Mouse (Mus musculus): ENCODE results near the gene Hist1h2bc. TPM values are rescaled to one million over a fixed set of nuclear protein-coding genes. Genes with fewer than 3 reads are reported as not detected.

The Hist1h2bc gene
- total RNA-seq (2023): 5.1 TPM

DNA sequence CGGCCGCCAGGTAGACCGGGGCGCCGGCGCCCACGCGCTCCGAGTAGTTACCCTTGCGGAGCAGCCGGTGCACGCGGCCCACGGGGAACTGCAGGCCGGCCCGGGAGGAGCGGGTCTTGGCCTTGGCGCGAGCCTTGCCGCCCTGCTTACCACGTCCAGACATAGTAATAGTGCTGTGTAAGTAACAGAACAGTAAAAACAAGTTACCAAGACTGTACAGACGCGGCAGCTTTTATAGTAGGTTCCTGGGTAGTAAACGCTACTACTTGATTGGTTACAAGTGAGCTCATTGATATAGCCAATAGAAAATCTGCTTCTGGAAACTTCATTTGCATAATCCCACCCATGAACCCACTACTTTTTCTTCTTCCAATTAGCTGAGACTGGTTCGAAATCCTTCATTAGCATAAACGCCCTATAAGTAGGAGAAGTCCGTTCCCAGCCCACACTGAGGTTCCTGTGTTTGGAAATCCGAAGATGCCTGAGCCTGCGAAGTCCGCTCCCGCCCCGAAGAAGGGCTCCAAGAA, at the start of gene Hist1h2bc, which contains the start of gene Hist1h2ac:
Gene Hist1h2bc, plus strand, starts transcription at position 445 of the 527 bp plus-strand sequence.
Gene Hist1h2ac, minus strand, starts transcription at position 194 of the 527 bp plus-strand sequence.

GRCm38 (mm10) chr13:23695514-23695913, 11.5 kb downstream of the Hist1h2bc start, which contains the start of gene Hist1h1t:
TSS of gene Hist1h1t (plus strand) at chr13:23695814.

DNA sequence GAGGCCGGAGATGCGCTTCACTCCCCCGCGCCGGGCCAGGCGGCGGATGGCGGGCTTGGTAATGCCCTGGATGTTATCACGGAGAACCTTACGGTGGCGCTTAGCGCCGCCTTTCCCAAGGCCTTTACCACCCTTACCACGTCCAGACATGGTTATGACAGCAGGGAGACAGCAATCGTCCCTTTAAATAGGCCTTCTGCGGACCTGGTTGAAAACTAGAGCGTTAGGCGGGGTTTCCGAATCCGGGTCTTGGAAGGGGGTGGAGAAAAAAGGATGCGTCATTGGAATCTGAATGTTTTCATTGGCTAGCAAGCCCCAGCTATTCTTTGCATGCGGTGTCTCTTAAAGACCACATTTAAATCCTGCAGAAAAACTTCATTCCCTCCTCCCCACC, 14.3 kb downstream of the Hist1h2bc start, which contains the start of gene Hist1h4c:
Gene Hist1h4c, minus strand, starts transcription at position 155 of the 394 bp plus-strand sequence.

DNA sequence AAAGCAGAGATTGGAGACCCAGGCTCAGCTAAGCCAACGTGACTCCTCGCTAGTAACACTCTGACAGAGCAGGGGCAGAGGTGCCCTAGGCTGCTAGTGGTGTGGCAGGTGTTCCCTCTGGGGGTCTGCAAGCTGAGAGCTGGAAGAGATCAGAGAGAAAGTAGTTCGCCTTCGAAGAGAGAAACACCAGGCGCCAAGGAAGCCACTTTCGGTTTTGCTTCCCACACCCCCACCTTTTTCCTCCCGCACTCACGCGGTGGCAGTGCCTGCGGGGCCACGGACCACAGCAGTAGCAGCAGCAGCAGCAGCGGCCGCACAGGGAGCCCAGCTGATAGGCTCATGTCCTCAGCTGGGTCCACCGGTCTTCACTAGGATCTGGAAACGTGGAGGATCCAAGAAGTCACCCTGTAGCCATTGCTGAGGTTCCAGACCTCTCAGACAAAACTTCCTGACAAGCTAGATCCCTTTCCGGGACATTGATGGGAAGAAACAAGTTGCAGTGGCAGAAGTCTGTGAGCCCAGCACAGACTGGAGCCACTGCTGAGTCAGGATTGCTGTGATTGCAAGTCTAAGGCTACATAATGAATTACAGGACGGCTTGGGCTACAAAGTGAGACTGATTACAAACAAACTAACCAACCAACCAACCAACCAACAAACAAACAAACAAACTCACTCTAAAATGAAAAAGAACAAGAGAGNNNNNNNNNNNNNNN, 26.5 kb downstream of the Hist1h2bc start, which contains the start of gene Hfe:
Gene Hfe, minus strand, starts transcription at position 481 of the 716 bp plus-strand sequence.

GRCm38 (mm10) chr13:23738677-23739068, 54.7 kb downstream of the Hist1h2bc start, which contains the start of gene Hist1h1c:
TSS of gene Hist1h1c (plus strand) at chr13:23738808.

Other genes with a start within 250 kb of the Hist1h2bc start
- not detected for gene Btn1a1, start 218.3 kb upstream of the Hist1h2bc start, total RNA-seq (2023)
- gene Btn2a2, start 195.3 kb upstream of the Hist1h2bc start, total RNA-seq (2023): not detected
- gene Hist1h4h, start 153.1 kb upstream of the Hist1h2bc start, total RNA-seq (2023): 147 TPM
- gene Hist1h2af, start 150.3 kb upstream of the Hist1h2bc start, total RNA-seq (2023): 24.7 TPM
- 2.3 TPM for gene Hist1h3g, start 148.8 kb upstream of the Hist1h2bc start, total RNA-seq (2023)
- gene Hist1h2bh, start 140.8 kb upstream of the Hist1h2bc start, total RNA-seq (2023): 5.5 TPM
- 48.1 TPM for gene Hist1h3f, start 140.1 kb upstream of the Hist1h2bc start, total RNA-seq (2023)
- gene Hist1h4f, start 132.6 kb upstream of the Hist1h2bc start, total RNA-seq (2023): 42.3 TPM
- gene Hist1h1d, start 130.9 kb upstream of the Hist1h2bc start, total RNA-seq (2023): 5.2 TPM
- gene Hist1h3e, start 121.8 kb upstream of the Hist1h2bc start, total RNA-seq (2023): 91.9 TPM
- 7.8 TPM for gene Hist1h2ae, start 113.0 kb upstream of the Hist1h2bc start, total RNA-seq (2023)
- 110 TPM for gene Hist1h2bg, start 112.8 kb upstream of the Hist1h2bc start, total RNA-seq (2023)
- gene Hist1h2bf, start 110.0 kb upstream of the Hist1h2bc start, total RNA-seq (2023): 40.8 TPM
- gene Hist1h2ad, start 109.8 kb upstream of the Hist1h2bc start, total RNA-seq (2023): 3.8 TPM
- 3.4 TPM for gene Hist1h3d, start 108.4 kb upstream of the Hist1h2bc start, total RNA-seq (2023)
- 86.8 TPM for gene Hist1h4d, start 102.6 kb upstream of the Hist1h2bc start, total RNA-seq (2023)
- 8.4 TPM for gene Hist1h2be, start 63.1 kb upstream of the Hist1h2bc start, total RNA-seq (2023)
- gene Hist1h1e, start 61.6 kb upstream of the Hist1h2bc start, total RNA-seq (2023): 82.2 TPM
- 3.4 TPM for gene Hist1h2ac, start 251 bp upstream of the Hist1h2bc start, total RNA-seq (2023)
- not detected for gene Hist1h1t, start 11.6 kb downstream of the Hist1h2bc start, total RNA-seq (2023)
- 75.4 TPM for gene Hist1h4c, start 14.3 kb downstream of the Hist1h2bc start, total RNA-seq (2023)
- gene Hfe, start 26.7 kb downstream of the Hist1h2bc start, total RNA-seq (2023): 1.5 TPM
- 504 TPM for gene Hist1h1c, start 54.6 kb downstream of the Hist1h2bc start, total RNA-seq (2023)
- 5.8 TPM for gene Hist1h3c, start 61.4 kb downstream of the Hist1h2bc start, total RNA-seq (2023)
- 23.9 TPM for gene Hist1h2bb, start 62.5 kb downstream of the Hist1h2bc start, total RNA-seq (2023)
- 30.2 TPM for gene Hist1h2ab, start 66.9 kb downstream of the Hist1h2bc start, total RNA-seq (2023)
- 33.8 TPM for gene Hist1h3b, start 68.1 kb downstream of the Hist1h2bc start, total RNA-seq (2023)
- gene Hist1h4b, start 72.8 kb downstream of the Hist1h2bc start, total RNA-seq (2023): 27.7 TPM
- gene Hist1h4a, start 77.0 kb downstream of the Hist1h2bc start, total RNA-seq (2023): 63.7 TPM
- 96.6 TPM for gene Hist1h3a, start 78.2 kb downstream of the Hist1h2bc start, total RNA-seq (2023)
- gene Hist1h1a, start 79.5 kb downstream of the Hist1h2bc start, total RNA-seq (2023): 18.2 TPM
- gene Trim38, start 85.7 kb downstream of the Hist1h2bc start, total RNA-seq (2023): not detected
- not detected for gene Slc17a2, start 122.8 kb downstream of the Hist1h2bc start, total RNA-seq (2023)
- not detected for gene Slc17a3, start 155.2 kb downstream of the Hist1h2bc start, total RNA-seq (2023)
- not detected for gene Slc17a1, start 183.6 kb downstream of the Hist1h2bc start, total RNA-seq (2023)
- not detected for gene Slc17a4, start 230.8 kb downstream of the Hist1h2bc start, total RNA-seq (2023)
- gene Hist1h2ba, start 250.0 kb downstream of the Hist1h2bc start, total RNA-seq (2023): not detected